Mouse (Mus musculus): ENCODE measurements around the gene Nusap1.

DNA sequence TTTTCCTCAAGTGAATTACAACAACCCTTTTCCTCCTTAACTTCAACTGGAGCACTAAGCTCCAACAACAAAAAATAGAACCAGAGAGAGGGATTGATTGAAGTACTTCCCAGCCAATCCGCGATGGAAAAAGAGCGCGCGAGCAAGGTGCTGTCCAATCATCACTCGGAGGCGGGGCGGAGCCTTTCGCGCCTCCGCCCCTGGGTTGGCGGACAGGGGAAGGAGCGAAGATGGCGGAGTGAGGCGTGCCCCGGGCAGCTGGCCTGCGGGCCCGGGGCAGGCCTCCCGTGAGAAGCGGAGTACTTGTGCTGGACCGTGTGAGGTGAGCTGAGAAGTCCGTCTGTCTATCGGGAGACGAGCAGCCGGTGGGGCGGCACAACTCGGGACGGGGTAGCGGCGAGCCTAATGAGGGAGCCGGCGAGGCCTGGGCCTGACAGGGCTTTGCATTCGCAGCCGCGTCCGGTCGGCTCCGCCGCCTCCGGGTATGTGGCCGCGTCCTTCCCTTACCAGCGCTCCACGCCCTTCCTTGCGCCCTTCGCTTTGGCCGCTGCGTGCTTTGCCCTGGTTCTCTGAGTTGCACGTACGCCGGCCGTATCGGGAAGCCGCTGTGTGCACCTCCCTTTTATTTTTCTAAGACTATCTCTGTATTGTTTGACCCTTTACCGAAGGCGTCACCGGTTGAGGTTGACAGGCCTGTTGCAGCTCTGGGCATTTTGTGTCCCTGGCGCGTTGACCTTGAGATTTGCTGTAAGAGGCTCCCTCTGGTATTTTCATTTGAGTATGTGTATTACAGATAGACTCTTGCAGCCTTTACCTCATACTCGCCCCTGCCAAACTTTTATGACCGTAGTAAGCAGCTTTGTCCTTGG lies 23.8 kb upstream of the Nusap1 start:
- no peak for TF ChIP-seq GATA1 (IDR thresholded peaks at IDR 0.05; ENCODE audit: low read length)
- no peak for TF ChIP-seq TAL1 (IDR thresholded peaks at IDR 0.05; ENCODE audit: low read length)

All from erythroblast, embryonic 14.5 days (primary cell).